Mouse (Mus musculus) G1E (cell line): ENCODE data around the gene Slco6c1.

Experiments
- CTCF ChIP-seq: IDR thresholded peaks from 2 replicates; pipeline ENCODE4 v1.5.1; 2012; ENCODE audit warnings: low read depth, low read length, inconsistent platforms, mixed read lengths
- GATA1 ChIP-seq: IDR thresholded peaks from 2 replicates; pipeline ENCODE4 v1.6.1; 2012; ENCODE audit warnings: borderline replicate concordance, low read length, inconsistent platforms, mixed read lengths
- POLR2AphosphoS5 ChIP-seq: IDR thresholded peaks from 2 replicates; pipeline ENCODE4 v1.6.1; 2012; ENCODE audit warnings: low read depth, low read length, inconsistent platforms; ENCODE audit not compliant: insufficient replicate concordance
- TAL1 ChIP-seq: conservative IDR thresholded peaks from 2 replicates; pipeline ENCODE4 v1.6.1; 2012; ENCODE audit warnings: low read depth, low read length, inconsistent platforms, mixed read lengths

GRCm38 (mm10) chr1:97021388-97021787, 106.7 kb downstream of the Slco6c1 start:
- TF ChIP-seq CTCF (no peak), GATA1 (no peak), TAL1 (no peak), POLR2AphosphoS5 (no peak)
